Mouse (Mus musculus) liver, embryonic 15.5 days (tissue): ENCODE results near the gene Atf6. TPM values are rescaled to one million over a fixed set of nuclear protein-coding genes. Genes with fewer than 3 reads are reported as not detected.

Experiments
- ATAC-seq: fragments of 200-750 bp; cut with Nextera tagmentation; 2 replicates; pipeline ENCODE4 v1.8.0; 2017; ENCODE audit warnings: moderate number of reproducible peaks, mild to moderate bottlenecking, moderate library complexity; ENCODE audit not compliant: insufficient read depth
- H3K27ac ChIP-seq: fragments of 300-500 bp; sonication (generic); replicated peaks from 2 replicates; pipeline ENCODE4 v1.5.1; 2015; ENCODE audit warnings: mild to moderate bottlenecking, inconsistent platforms
- H3K27me3 ChIP-seq: fragments of 300-500 bp; sonication (generic); 2 replicates; pipeline ENCODE4 v1.6.1; 2015; ENCODE audit warnings: mild to moderate bottlenecking, inconsistent platforms
- H3K36me3 ChIP-seq: fragments of 300-500 bp; sonication (generic); replicated peaks from 2 replicates; pipeline ENCODE4 v1.6.1; 2015; ENCODE audit warnings: moderate library complexity, mild to moderate bottlenecking, inconsistent platforms
- H3K4me1 ChIP-seq: fragments of 300-500 bp; sonication (generic); replicated peaks from 2 replicates; pipeline ENCODE4 v1.6.1; 2015; ENCODE audit warnings: inconsistent platforms
- H3K4me2 ChIP-seq: fragments of 300-500 bp; sonication (generic); 2 replicates; pipeline ENCODE4 v1.6.1; 2015; ENCODE audit warnings: moderate library complexity, mild to moderate bottlenecking, inconsistent platforms
- H3K4me3 ChIP-seq: fragments of 300-500 bp; sonication (generic); replicated peaks from 2 replicates; pipeline ENCODE4 v1.5.1; 2015; ENCODE audit warnings: mild to moderate bottlenecking, inconsistent platforms
- H3K9ac ChIP-seq: fragments of 300-500 bp; sonication (generic); 2 replicates; pipeline ENCODE4 v1.6.1; 2015; ENCODE audit warnings: moderate library complexity, mild to moderate bottlenecking, inconsistent platforms
- H3K9me3 ChIP-seq: fragments of 300-500 bp; sonication (generic); replicated peaks from 2 replicates; pipeline ENCODE4 v1.6.1; 2016; ENCODE audit warnings: inconsistent platforms
- WGBS: fragments of 180-500 bp; shearing (Covaris S2); methylation state at CpG from one replicate; pipeline ENCODE4 v1.1.7; 2015; ENCODE audit warnings: mixed read lengths; ENCODE audit not compliant: insufficient replicate concordance; 5-methylcytosine and 5-hydroxymethylcytosine counted together
- polyA plus RNA-seq: library from polyadenylated mRNA; unstranded; fragments of >200 nt; fragmentation: Nextera tagmentation; extraction: Ambion mirVana; gene quantifications from 2 replicates; pipeline ENCODE4 v1.2.1, GENCODE M21; 2015

The Atf6 gene
- polyA plus RNA-seq, 1 experiment from 2014 or later = 6.4 TPM

DNA sequence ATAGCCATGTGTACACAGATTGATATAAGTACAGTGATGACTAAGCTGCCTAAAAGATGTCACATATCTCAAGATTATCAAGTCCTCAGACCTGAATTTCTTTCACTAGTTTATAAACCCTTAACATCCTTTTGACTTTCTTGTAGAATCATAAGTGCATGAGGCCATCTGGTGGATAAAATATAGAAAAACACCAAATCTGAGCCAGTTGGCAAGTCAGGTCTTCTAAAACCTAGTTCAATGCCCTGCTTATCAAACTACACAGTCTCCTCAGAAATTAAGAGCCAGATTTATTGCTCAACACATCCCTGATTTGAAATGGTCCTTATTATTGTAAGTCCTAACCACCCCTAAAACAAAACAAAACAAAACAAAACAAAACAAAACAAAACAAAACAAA, 27.9 kb downstream of the Atf6 start:
- Histone ChIP-seq H3K4me2 (no peak overlapping the region), H3K4me1 (peaks cover 6% of the 10 kb centered on the region), H3K27me3 (no peaks in the 10 kb centered on the region), H3K36me3 (peaks cover 48% of the 10 kb centered on the region), H3K9me3 (no peaks in the 10 kb centered on the region), H3K4me3 (no peak overlapping the region), H3K27ac (no peak overlapping the region), H3K9ac (no peak overlapping the region)
- no peak for ATAC-seq

DNA sequence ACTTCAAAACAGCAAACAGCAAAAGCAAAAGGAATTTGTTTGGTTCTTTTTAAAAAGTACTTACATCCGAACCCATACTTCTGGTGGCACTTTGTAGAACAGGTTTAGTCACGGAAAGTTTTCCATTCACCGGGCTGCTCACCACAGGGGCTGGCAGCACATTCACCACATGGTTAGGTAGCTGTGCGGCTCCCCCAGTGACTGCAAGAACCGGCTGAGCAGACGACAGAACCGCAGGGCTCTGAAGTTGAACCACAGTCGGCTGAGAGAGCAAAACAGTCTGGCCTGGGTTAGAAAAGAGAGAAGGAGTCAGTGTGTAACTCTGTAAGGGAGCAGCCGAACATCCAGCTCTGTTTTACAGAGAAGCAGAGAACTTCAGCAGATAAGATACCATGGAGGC, 32.8 kb downstream of the Atf6 start:
- H3K27me3 ChIP-seq = no peaks in the 10 kb centered on the region
- H3K4me2 ChIP-seq = no peak overlapping the region
- no peaks in the 10 kb centered on the region for H3K9me3 ChIP-seq
- H3K4me1 ChIP-seq = no peaks in the 10 kb centered on the region
- no peak overlapping the region for H3K4me3 ChIP-seq
- no peak overlapping the region for H3K9ac ChIP-seq
- peaks cover 61% of the 10 kb centered on the region for H3K36me3 ChIP-seq
- H3K27ac ChIP-seq = no peak overlapping the region
- WGBS = 83% methylated on average over 9 of the region's 9 CpGs
- no peak for ATAC-seq

DNA sequence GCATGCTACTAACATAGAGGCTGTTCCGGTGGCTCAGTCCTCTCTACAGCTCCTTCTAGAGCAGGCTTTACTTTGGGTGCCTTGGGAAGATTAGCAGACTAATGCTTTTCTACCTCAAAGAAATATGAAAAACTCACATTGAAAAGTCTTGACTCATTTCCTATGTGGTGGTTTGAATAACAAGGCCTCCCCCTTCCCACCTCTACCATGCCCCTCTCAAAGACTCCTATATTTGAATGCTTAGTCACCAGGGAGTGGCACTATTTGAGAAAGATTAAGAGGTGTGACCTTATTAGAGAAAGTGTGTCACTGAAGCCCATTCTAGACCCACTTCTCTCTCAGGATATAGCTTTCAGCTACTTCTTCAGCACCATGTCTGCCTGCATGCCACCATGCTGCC, 37.8 kb downstream of the Atf6 start:
- Histone ChIP-seq H3K4me1 (no peaks in the 10 kb centered on the region), H3K36me3 (peaks cover 35% of the 10 kb centered on the region), H3K4me2 (no peak overlapping the region), H3K27me3 (no peaks in the 10 kb centered on the region), H3K4me3 (no peak overlapping the region), H3K9me3 (no peaks in the 10 kb centered on the region), H3K9ac (no peak overlapping the region), H3K27ac (no peak overlapping the region)
- no peak for ATAC-seq
- 83% methylated on average over 1 of the region's 1 CpGs for WGBS

DNA sequence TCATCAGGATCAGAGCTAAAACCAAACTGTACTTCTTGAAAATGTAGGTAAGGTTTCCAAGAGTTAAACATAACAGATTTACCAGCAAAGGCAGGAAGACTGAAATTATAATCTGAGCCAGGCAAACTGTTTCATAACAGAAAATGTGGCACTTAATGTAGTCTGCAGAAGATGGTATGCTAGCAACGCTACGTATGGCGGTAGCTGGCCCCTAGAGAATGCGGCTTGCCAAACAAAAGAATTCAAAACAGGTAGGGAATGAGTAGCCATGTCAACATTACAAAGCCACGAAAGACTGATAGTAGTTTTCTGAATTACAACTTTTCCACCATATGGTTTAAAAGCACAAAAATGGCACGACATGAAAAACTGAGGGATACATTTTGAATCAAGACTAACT, 38.2 kb downstream of the Atf6 start:
- ATAC-seq = no peak
- no peak overlapping the region for H3K27ac ChIP-seq
- no peak overlapping the region for H3K4me3 ChIP-seq
- H3K27me3 ChIP-seq = no peaks in the 10 kb centered on the region
- H3K4me1 ChIP-seq = no peaks in the 10 kb centered on the region
- H3K36me3 ChIP-seq = peaks cover 32% of the 10 kb centered on the region
- 87% methylated on average over 6 of the region's 6 CpGs for WGBS
- H3K9me3 ChIP-seq = no peaks in the 10 kb centered on the region
- H3K4me2 ChIP-seq = no peak overlapping the region
- H3K9ac ChIP-seq = no peak overlapping the region

DNA sequence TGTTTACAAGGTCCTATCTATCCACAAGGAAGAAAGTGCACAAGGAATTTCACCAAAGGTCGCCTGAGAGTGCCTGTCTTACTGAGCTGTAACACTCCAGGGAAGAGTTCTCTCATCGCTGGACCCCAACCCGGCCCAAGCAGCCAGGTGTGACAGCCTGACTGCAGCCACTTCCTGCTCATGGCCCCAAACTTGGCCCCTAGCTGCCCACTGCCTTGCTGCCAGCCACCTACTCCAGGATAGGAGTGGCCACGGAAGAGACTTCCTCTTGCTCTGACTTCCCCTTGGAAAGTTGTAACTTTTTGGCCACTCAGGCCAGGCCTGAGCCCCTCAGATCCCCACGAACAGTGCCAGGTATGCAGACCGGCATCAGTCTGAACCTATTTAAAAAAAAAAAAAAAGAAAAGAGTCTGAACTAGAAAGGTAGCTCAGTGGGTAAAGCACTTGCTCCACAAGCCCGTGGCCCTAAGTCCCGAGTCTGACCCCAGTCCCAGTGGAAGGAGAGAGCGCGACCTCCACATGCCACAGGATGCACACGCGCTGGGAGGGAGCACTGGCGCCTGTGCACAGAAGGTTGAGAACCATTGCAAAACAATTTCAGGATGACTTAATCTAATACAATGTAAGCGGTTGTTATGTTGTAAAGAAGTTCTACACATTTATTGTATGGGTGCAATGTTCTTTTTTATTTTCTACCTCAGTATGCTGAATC, 47.3 kb downstream of the Atf6 start:
- no peak overlapping the region for H3K4me2 ChIP-seq
- H3K9me3 ChIP-seq = no peaks in the 10 kb centered on the region
- no peaks in the 10 kb centered on the region for H3K27me3 ChIP-seq
- no peaks in the 10 kb centered on the region for H3K4me1 ChIP-seq
- no peak for ATAC-seq
- H3K36me3 ChIP-seq = peaks cover 20% of the 10 kb centered on the region
- no peak overlapping the region for H3K27ac ChIP-seq
- no peak overlapping the region for H3K4me3 ChIP-seq
- H3K9ac ChIP-seq = no peak overlapping the region
- WGBS = 72% methylated on average over 14 of the region's 14 CpGs

DNA sequence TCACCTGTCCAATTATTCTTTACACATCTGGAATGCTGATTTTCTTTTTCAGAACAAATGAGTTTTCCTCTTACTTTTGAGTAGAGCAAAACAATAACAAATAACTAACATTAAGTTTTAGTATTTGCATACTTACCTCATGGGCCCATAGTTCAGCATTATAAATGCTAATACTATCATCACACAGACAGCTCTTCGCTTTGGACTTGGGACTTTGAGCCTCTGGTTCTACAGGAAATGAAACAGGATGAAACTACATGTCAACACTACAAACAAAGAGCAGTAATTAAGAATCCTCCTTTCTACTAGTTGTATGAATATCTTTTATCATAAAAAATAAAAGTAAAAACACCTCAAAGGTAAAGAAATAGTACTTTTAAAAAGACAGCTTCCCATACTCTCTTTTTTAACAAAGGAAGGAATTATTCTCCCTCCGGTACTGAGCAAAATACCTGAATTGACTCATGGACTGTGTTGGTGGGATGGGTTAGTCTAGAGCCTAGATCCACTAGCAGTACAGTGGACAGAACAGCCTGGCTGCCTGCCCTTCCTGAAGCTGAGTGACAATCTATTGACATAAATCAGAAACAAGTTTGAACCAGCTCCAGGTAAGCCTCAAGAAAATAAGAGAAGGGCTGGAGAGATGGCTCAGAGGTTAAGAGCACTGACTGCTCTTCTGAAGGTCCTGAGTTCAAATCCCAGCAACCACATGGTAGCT, 52.1 kb downstream of the Atf6 start:
- no peaks in the 10 kb centered on the region for H3K4me1 ChIP-seq
- H3K4me3 ChIP-seq = no peak overlapping the region
- 82% methylated on average over 2 of the region's 2 CpGs for WGBS
- no peak overlapping the region for H3K9ac ChIP-seq
- no peak for ATAC-seq
- no peaks in the 10 kb centered on the region for H3K27me3 ChIP-seq
- no peak overlapping the region for H3K4me2 ChIP-seq
- H3K9me3 ChIP-seq = no peaks in the 10 kb centered on the region
- H3K27ac ChIP-seq = no peak overlapping the region
- peaks cover 34% of the 10 kb centered on the region for H3K36me3 ChIP-seq

DNA sequence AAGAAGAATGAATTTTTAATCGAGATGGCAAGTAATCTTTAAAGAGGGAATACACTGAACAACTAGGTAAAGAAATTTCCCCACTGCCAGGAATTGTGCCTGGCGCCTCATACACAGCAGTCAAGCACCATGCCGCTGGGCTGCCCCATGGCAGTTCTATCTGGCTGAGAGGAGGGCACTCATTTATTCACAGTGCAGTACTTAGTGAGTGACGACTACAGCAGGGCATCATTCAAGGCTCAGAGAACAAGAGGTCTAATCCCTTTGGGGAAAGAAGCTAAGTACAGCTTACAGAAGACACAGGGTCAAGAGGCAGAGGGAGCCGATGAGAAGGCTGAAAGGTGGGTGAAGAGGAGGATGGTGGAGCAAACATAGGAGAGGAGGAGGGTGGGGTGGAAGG, 54.7 kb downstream of the Atf6 start:
- Histone ChIP-seq H3K9me3 (no peaks in the 10 kb centered on the region), H3K27ac (no peak overlapping the region), H3K27me3 (no peaks in the 10 kb centered on the region), H3K4me2 (no peak overlapping the region), H3K4me1 (no peaks in the 10 kb centered on the region), H3K4me3 (no peak overlapping the region), H3K36me3 (peaks cover 29% of the 10 kb centered on the region), H3K9ac (no peak overlapping the region)
- WGBS = 76% methylated on average over 5 of the region's 5 CpGs
- no peak for ATAC-seq

DNA sequence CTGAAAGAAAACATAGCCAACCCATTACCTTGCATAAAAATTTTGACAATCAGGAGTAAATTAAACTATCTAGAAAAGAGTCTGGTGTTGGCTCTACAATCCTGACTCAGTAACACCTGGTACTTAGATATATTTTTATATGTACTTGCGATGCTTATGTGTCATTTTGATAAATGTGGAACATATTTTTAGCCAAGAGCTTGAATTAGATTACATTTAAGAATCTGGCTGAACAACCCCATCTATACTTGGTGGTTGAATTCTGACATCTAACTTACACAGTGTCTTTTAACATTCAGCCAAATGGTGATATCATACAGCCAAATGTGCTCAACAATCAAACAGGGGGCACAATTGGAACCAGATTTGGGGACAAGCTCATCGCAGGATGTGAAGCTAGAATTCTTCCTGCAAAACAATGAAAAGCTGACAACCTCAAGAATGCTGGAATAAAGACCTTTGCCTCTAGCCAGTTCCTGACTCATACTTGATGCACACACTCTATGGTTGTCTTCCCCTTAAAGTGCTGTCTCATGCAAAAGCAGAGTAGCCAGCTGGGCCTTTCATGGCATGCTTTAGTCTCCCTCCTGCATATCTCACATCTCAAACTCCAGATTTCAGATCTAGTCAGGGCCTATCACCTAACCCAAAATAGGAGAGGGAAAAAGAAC, 59.8 kb downstream of the Atf6 start:
- Histone ChIP-seq H3K27ac (no peak overlapping the region), H3K9me3 (no peaks in the 10 kb centered on the region)
- WGBS = 84% methylated on average over 2 of the region's 2 CpGs

DNA sequence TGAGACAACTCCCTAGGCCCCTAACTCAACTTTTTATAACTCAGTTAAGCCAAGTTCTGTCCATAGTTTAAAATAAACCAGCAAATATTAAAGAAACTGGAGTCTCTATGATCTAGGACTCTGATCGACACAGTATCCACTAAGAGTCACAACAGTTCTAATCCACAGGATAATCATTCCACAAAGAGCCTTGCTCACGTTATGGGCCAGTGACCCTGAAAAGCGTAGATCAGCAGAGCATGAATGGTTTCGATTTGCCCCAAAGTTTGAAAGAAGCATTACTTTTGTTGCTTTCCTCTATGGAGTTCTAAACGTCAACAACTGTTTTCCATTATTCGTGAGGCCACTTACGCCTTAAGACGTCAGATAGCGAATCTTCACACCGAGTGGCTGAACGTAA, 62.9 kb downstream of the Atf6 start:
- no peaks in the 10 kb centered on the region for H3K4me1 ChIP-seq
- 87% methylated on average over 11 of the region's 11 CpGs for WGBS
- no peak overlapping the region for H3K4me3 ChIP-seq
- H3K27me3 ChIP-seq = no peaks in the 10 kb centered on the region
- no peaks in the 10 kb centered on the region for H3K9me3 ChIP-seq
- H3K36me3 ChIP-seq = peaks cover 8% of the 10 kb centered on the region; the same call in 1 of the 2 replicates
- no peak overlapping the region for H3K4me2 ChIP-seq
- no peak overlapping the region for H3K9ac ChIP-seq
- no peak overlapping the region for H3K27ac ChIP-seq
- no peak for ATAC-seq

More for the DNA sequence above, 59.8 kb downstream of the Atf6 start:
- Histone ChIP-seq H3K9ac (no peak overlapping the region), H3K4me1 (no peaks in the 10 kb centered on the region), H3K27me3 (no peaks in the 10 kb centered on the region), H3K36me3 (peaks cover 16% of the 10 kb centered on the region), H3K4me2 (no peak overlapping the region), H3K4me3 (no peak overlapping the region)
- ATAC-seq = no peak

DNA sequence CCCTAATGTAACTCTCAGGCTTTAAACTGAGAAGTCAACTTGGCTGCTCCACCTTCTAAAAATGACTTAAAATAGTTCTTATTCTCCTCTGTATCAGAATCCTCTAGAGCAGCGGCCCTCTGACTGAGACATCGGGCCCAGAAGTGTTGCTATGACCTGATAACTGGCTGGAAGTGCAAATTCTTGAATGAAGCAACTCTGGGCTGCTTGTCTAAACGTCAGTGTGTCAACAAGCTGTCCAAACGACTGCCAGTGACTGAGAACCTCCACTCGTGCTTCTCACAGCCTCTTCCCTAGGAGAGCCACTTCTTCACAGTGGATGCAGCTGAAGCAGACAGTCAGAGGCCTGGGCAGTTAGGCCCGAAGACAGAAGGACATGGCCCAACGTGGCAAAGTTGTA, 64.9 kb downstream of the Atf6 start:
- Histone ChIP-seq H3K9me3 (no peaks in the 10 kb centered on the region), H3K36me3 (peaks cover 13% of the 10 kb centered on the region), H3K27ac (no peak overlapping the region), H3K4me2 (no peak overlapping the region), H3K9ac (no peak overlapping the region), H3K4me1 (no peaks in the 10 kb centered on the region), H3K4me3 (no peak overlapping the region), H3K27me3 (no peaks in the 10 kb centered on the region)
- WGBS = 60% methylated on average over 7 of the region's 7 CpGs
- no peak for ATAC-seq

DNA sequence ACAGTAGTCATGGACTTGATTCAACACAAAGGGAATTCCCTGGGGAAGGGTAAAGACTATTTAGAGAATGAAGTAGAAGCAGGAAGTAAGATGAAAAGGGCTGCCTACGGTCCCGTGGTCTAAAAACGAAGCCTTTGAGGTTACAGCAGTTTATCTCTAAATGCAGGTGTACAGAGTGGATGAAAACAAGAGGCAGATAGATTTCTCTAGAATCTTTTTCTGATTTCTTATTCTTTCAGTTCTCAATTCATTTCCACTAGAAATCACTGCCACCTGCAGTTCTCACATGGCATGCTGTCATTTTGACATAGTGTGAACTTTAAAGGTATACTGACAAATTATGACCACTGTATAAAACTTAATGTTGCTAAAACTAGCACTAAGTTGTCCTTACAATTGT, 66.9 kb downstream of the Atf6 start:
- no peaks in the 10 kb centered on the region for H3K9me3 ChIP-seq
- H3K9ac ChIP-seq = no peak overlapping the region
- H3K27ac ChIP-seq = no peak overlapping the region
- WGBS = 11% methylated on average over 3 of the region's 3 CpGs
- no peak for ATAC-seq
- no peak overlapping the region for H3K4me3 ChIP-seq
- H3K4me2 ChIP-seq = no peak overlapping the region
- H3K36me3 ChIP-seq = peaks cover 15% of the 10 kb centered on the region
- no peaks in the 10 kb centered on the region for H3K27me3 ChIP-seq
- no peaks in the 10 kb centered on the region for H3K4me1 ChIP-seq
